Mouse (Mus musculus) midbrain, embryonic 14.5 days (tissue): Measurements from ENCODE around the gene Ms4a6c. TPM values are rescaled to one million over a fixed set of nuclear protein-coding genes. Genes with fewer than 3 reads are reported as not detected.
"Not testable (repeated sequence)": the region's sequence is repeated elsewhere in the genome, so short reads cannot be mapped to it uniquely, and the experiment has no call there.

Experiments
- ATAC-seq: fragments of 200-750 bp; cut with Nextera tagmentation; 2 replicates; pipeline ENCODE4 v1.8.0; 2017; ENCODE audit warnings: moderate number of reproducible peaks, moderate library complexity; ENCODE audit not compliant: low FRiP score, low TSS enrichment
- DNase-seq: peaks from one replicate; pipeline ENCODE4 v3.0.0-alpha.2; 2015
- H3K27ac ChIP-seq: fragments of 300-500 bp; sonication (generic); replicated peaks from 2 replicates; pipeline ENCODE4 v1.5.1; 2014; ENCODE audit warnings: mild to moderate bottlenecking, low read depth, low read length, moderate library complexity
- H3K27me3 ChIP-seq: fragments of 300-500 bp; sonication (generic); 2 replicates; pipeline ENCODE4 v1.6.1; 2014; ENCODE audit warnings: low read length, control low read depth, mixed read lengths; ENCODE audit not compliant: control insufficient read depth, insufficient read depth
- H3K36me3 ChIP-seq: fragments of 300-500 bp; sonication (generic); 2 replicates; pipeline ENCODE4 v1.6.1; 2014; ENCODE audit warnings: low read length, control low read depth; ENCODE audit not compliant: control insufficient read depth, insufficient read depth
- H3K4me1 ChIP-seq: fragments of 300-500 bp; sonication (generic); 2 replicates; pipeline ENCODE4 v1.6.1; 2014; ENCODE audit warnings: mild to moderate bottlenecking, antibody characterized with exemption, low read length, control low read depth; ENCODE audit not compliant: control insufficient read depth, insufficient read depth
- H3K4me2 ChIP-seq: fragments of 300-500 bp; sonication (generic); 2 replicates; pipeline ENCODE4 v1.6.1; 2014; ENCODE audit warnings: mild to moderate bottlenecking, low read length, moderate library complexity
- H3K4me3 ChIP-seq: fragments of 300-500 bp; sonication (generic); replicated peaks from 2 replicates; pipeline ENCODE4 v1.5.1; 2014; ENCODE audit warnings: low read depth, low read length
- H3K9ac ChIP-seq: fragments of 300-500 bp; sonication (generic); replicated peaks from 2 replicates; pipeline ENCODE4 v1.6.1; 2014; ENCODE audit warnings: mild to moderate bottlenecking, low read length, moderate library complexity
- H3K9me3 ChIP-seq: fragments of 300-500 bp; sonication (generic); 2 replicates; pipeline ENCODE4 v1.6.1; 2016; ENCODE audit warnings: low read length, control low read depth, mixed read lengths; ENCODE audit not compliant: control insufficient read depth
- WGBS: fragments of 180-500 bp; shearing (Covaris S2); extraction: QIAGEN DNeasy Blood & Tissue Kit; methylation state at CpG from one replicate; pipeline ENCODE4 v1.1.7; 2014; 5-methylcytosine and 5-hydroxymethylcytosine counted together
- polyA plus RNA-seq: library from polyadenylated mRNA; unstranded; fragments of >200 nt; fragmentation: Nextera tagmentation; extraction: Ambion mirVana; gene quantifications from 2 replicates; pipeline ENCODE4 v1.2.1, GENCODE M21; 2014

Gene Ms4a6c
- polyA plus RNA-seq, 1 experiment from 2014 or later = 4.4 TPM

DNA sequence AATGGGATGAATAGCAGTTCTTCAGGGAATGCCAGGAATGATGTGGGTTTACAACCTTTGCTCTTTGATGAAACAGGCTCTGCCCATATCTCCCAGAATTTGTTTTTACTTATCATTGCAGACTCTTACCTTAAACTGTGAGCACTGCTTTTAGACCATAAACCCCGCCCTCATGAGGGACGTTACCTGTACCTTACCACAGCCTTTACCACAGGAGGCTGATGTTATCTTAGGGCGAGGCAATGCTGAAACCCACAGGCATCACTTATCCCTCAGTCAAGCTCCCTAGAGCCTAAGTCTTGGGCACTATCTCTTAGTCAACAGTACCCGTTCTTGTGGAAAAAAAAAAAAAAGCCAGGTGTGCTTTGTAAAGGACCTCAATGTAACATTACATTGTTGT, 47.7 kb downstream of the Ms4a6c start:
- Histone ChIP-seq H3K36me3 (no peaks in the 10 kb centered on the region), H3K4me2 (no peak overlapping the region), H3K27me3 (no peaks in the 10 kb centered on the region), H3K4me1 (no peaks in the 10 kb centered on the region), H3K9ac (no peak overlapping the region), H3K9me3 (no peaks in the 10 kb centered on the region), H3K4me3 (no peak overlapping the region), H3K27ac (no peak overlapping the region)
- DNase-seq = no peak
- WGBS = 69% methylated on average over 4 of the region's 4 CpGs
- no peak for ATAC-seq

DNA sequence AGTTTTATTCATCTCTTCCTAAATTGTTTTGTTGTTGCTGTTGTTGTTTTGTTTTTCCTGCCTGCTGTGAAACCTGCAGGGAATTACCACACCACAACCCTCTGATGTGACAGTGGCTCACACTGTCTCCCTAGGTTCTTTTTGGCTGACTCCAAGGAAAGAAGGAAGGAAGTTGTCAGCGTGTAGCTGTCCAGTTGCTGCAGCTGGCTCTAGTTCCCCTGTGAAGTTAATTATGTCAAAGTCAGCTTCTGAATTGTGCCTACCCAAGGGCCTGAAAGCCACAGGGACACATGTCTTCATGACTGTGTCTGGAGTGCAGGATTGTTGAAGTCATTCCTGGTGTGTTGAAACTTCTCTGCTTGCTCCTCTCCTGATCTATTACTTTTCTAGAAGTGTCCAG, 48.2 kb downstream of the Ms4a6c start:
- not testable (repeated sequence) for H3K27me3 ChIP-seq, H3K4me2 ChIP-seq, ATAC-seq, H3K4me1 ChIP-seq, H3K36me3 ChIP-seq, H3K9ac ChIP-seq, DNase-seq, H3K9me3 ChIP-seq, H3K4me3 ChIP-seq, H3K27ac ChIP-seq
- WGBS = 67% methylated on average over 1 of the region's 1 CpGs

DNA sequence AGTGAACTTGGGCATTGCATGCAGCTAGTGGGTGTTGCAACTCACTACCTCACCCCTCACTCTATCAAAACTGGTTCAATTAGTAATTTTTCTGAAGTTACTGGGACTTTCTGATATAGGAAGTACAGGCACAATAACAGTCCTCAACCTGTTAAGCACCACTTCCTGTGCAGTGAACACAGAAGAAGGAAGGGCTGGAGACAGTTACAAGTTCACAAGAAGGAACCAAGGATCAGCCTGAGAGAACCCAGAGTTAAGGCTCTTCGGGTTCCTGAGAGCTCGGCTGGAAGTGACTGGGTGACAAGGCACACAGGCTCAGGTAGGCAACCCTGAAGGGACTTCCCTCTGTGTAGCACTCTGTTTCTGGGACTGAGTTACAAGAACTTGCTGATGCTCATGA, 49.2 kb downstream of the Ms4a6c start:
- not testable (repeated sequence) for H3K36me3 ChIP-seq, DNase-seq, H3K4me1 ChIP-seq, H3K9ac ChIP-seq, H3K27ac ChIP-seq, H3K27me3 ChIP-seq, H3K9me3 ChIP-seq, H3K4me2 ChIP-seq, ATAC-seq, H3K4me3 ChIP-seq
- WGBS = 74% methylated on average over 2 of the region's 2 CpGs

DNA sequence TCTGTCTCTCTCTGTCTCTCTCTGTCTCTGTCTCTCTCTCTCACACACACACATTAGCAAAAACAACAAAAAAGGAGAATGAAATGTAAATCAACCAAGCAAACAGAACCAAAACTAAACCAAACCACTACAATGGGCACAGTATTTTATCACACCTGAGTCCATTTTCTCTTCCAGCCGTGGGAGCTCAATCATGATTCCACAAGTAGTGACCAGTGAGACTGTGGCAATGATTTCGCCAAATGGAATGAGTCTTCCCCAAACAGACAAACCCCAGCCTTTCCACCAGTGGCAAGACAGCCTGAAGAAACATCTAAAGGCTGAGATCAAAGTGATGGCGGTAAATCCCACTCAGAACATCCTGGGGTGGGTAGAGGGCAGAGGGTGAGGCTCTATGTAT, 51.0 kb downstream of the Ms4a6c start:
- Histone ChIP-seq H3K4me1 (no peaks in the 10 kb centered on the region), H3K27me3 (no peaks in the 10 kb centered on the region), H3K9ac (no peak overlapping the region), H3K27ac (no peak overlapping the region), H3K36me3 (no peaks in the 10 kb centered on the region), H3K4me3 (no peak overlapping the region), H3K9me3 (no peaks in the 10 kb centered on the region), H3K4me2 (no peak overlapping the region)
- 93% methylated on average over 3 of the region's 3 CpGs for WGBS
- DNase-seq (no peak), ATAC-seq (no peak)

Other genes with a start within 250 kb of the Ms4a6c start
- not detected in 2 replicates for gene Ms4a12, start 236.9 kb upstream of the Ms4a6c start, polyA plus RNA-seq
- not detected in 2 replicates for gene Ms4a1, start 203.1 kb upstream of the Ms4a6c start, polyA plus RNA-seq
- gene Ms4a5, start 185.5 kb upstream of the Ms4a6c start, polyA plus RNA-seq = not detected in 2 replicates
- not detected in 2 replicates for gene Ms4a14, start 154.9 kb upstream of the Ms4a6c start, polyA plus RNA-seq
- 2.6 TPM in 1 of 2 replicates, not detected in the other for gene Ms4a7, start 133.2 kb upstream of the Ms4a6c start, polyA plus RNA-seq
- 1.6 TPM in 1 of 2 replicates, not detected in the other for gene Ms4a4a, start 93.8 kb upstream of the Ms4a6c start, polyA plus RNA-seq
- gene Ms4a4c, start 64.6 kb upstream of the Ms4a6c start, polyA plus RNA-seq = 2.7 TPM in 1 of 2 replicates, not detected in the other
- gene Ms4a4b, start 25.8 kb upstream of the Ms4a6c start, polyA plus RNA-seq = not detected in 2 replicates
- gene Gm8369, start 16.6 kb downstream of the Ms4a6c start, polyA plus RNA-seq = not detected in 2 replicates
- gene Ms4a6b, start 47.1 kb downstream of the Ms4a6c start, polyA plus RNA-seq = 0.08 and 3.4 TPM in 2 replicates
- gene Ms4a4d, start 67.4 kb downstream of the Ms4a6c start, polyA plus RNA-seq = not detected in 2 replicates
- 0.66 and 4.0 TPM in 2 replicates for gene Ms4a6d, start 135.5 kb downstream of the Ms4a6c start, polyA plus RNA-seq
- gene Ms4a2, start 154.4 kb downstream of the Ms4a6c start, polyA plus RNA-seq = 0.32 TPM in 1 of 2 replicates, not detected in the other
- gene Ms4a3, start 171.5 kb downstream of the Ms4a6c start, polyA plus RNA-seq = not detected in 2 replicates
- gene Oosp2, start 191.2 kb downstream of the Ms4a6c start, polyA plus RNA-seq = not detected in 2 replicates
- not detected in 2 replicates for gene Oosp1, start 221.8 kb downstream of the Ms4a6c start, polyA plus RNA-seq
- gene Oosp3, start 227.7 kb downstream of the Ms4a6c start, polyA plus RNA-seq = not detected in 2 replicates